Mouse (Mus musculus) lung, postnatal 0 days (tissue): ENCODE measurements around the gene Tmbim6. TPM values are rescaled to one million over a fixed set of nuclear protein-coding genes. Genes with fewer than 3 reads are reported as not detected.

ENCODE experiments used
- ATAC-seq: fragments of 200-750 bp; cut with Nextera tagmentation; 2 replicates; pipeline ENCODE4 v1.8.0; 2017; ENCODE audit warnings: moderate library complexity
- DNase-seq: peaks from one replicate; pipeline ENCODE4 v3.0.0-alpha.2; 2016; ENCODE audit warnings: low spot score
- H3K27ac ChIP-seq: fragments of 300-500 bp; sonication (generic); 2 replicates; pipeline ENCODE4 v1.5.1; 2014; ENCODE audit warnings: antibody characterized with exemption, mild to moderate bottlenecking, low read length, mixed read lengths
- H3K27me3 ChIP-seq: fragments of 300-500 bp; sonication (generic); replicated peaks from 2 replicates; pipeline ENCODE4 v1.6.1; 2014; ENCODE audit warnings: low read length, mixed read lengths; ENCODE audit not compliant: insufficient read depth
- H3K36me3 ChIP-seq: fragments of 300-500 bp; sonication (generic); 2 replicates; pipeline ENCODE4 v1.6.1; 2014; ENCODE audit warnings: low read length, mixed read lengths; ENCODE audit not compliant: insufficient read depth
- H3K4me1 ChIP-seq: fragments of 300-500 bp; sonication (generic); 2 replicates; pipeline ENCODE4 v1.6.1; 2014; ENCODE audit warnings: antibody characterized with exemption, low read depth, low read length, mixed read lengths; ENCODE audit not compliant: insufficient read depth
- H3K4me2 ChIP-seq: fragments of 300-500 bp; sonication (generic); replicated peaks from 2 replicates; pipeline ENCODE4 v1.6.1; 2014; ENCODE audit warnings: low read depth, mild to moderate bottlenecking, low read length, moderate library complexity, mixed read lengths
- H3K4me3 ChIP-seq: fragments of 300-500 bp; sonication (generic); 2 replicates; pipeline ENCODE4 v1.5.1; 2014; ENCODE audit warnings: low read depth, low read length
- H3K9ac ChIP-seq: fragments of 300-500 bp; sonication (generic); replicated peaks from 2 replicates; pipeline ENCODE4 v1.6.1; 2014; ENCODE audit warnings: low read depth, mild to moderate bottlenecking
- H3K9me3 ChIP-seq: fragments of 300-500 bp; sonication (generic); 2 replicates; pipeline ENCODE4 v1.6.1; 2016; ENCODE audit warnings: low read length, mixed read lengths
- CTCF ChIP-seq: IDR thresholded peaks from 2 replicates; pipeline ENCODE4 v1.5.1; 2016; ENCODE audit warnings: antibody characterized with exemption, mild to moderate bottlenecking
- EP300 ChIP-seq: IDR thresholded peaks from 2 replicates; pipeline ENCODE4 v1.6.1; 2016; ENCODE audit warnings: antibody characterized with exemption, mild to moderate bottlenecking, control low read depth
- WGBS: fragments of 180-500 bp; shearing (Covaris S2); extraction: QIAGEN DNeasy Blood & Tissue Kit; methylation state at CpG from one replicate; pipeline ENCODE4 v1.1.7; 2014; 5-methylcytosine and 5-hydroxymethylcytosine counted together
- polyA plus RNA-seq: library from polyadenylated mRNA; unstranded; fragments of >200 nt; fragmentation: Nextera tagmentation; extraction: Ambion mirVana; gene quantifications from 2 replicates; pipeline ENCODE4 v1.2.1, GENCODE M21; 2015

Gene Tmbim6
- polyA plus RNA-seq, 1 experiment from 2014 or later, result 693 TPM

- Histone ChIP-seq H3K36me3 (peaks cover 47% of the 10 kb centered on the region), H3K4me2 (no peak overlapping the region), H3K4me3 (no peak overlapping the region), H3K9me3 (no peaks in the 10 kb centered on the region), H3K4me1 (no peaks in the 10 kb centered on the region), H3K27me3 (no peaks in the 10 kb centered on the region), H3K9ac (no peak overlapping the region), H3K27ac (no peak overlapping the region)
- TF ChIP-seq CTCF (no peak), EP300 (no peak)
- ATAC-seq, result peak; percentile 54
- WGBS, result 71% methylated on average over 9 of the region's 9 CpGs
- peak; percentile 34 for DNase-seq
Observed at GRCm38 (mm10) chr15:99408845-99409244, 16.2 kb downstream of the Tmbim6 start.

- peaks cover 28% of the 10 kb centered on the region for H3K36me3 ChIP-seq
- DNase-seq, result peak; percentile 39
- H3K9me3 ChIP-seq, result no peaks in the 10 kb centered on the region
- H3K4me2 ChIP-seq, result no peak overlapping the region
- no peaks in the 10 kb centered on the region for H3K4me1 ChIP-seq
- H3K27me3 ChIP-seq, result no peaks in the 10 kb centered on the region
- no peak overlapping the region for H3K27ac ChIP-seq
- no peak overlapping the region for H3K9ac ChIP-seq
- ATAC-seq, result no peak
- TF ChIP-seq CTCF (peak; percentile 41), EP300 (no peak)
- H3K4me3 ChIP-seq, result no peak overlapping the region
- 61% methylated on average over 14 of the region's 14 CpGs for WGBS
Observed at GRCm38 (mm10) chr15:99411747-99412146, 19.1 kb downstream of the Tmbim6 start.

GRCm38 (mm10) chr15:99415793-99416192 lies 23.1 kb downstream of the Tmbim6 start:
- ATAC-seq (no peak), DNase-seq (peak; percentile 45)
- Histone ChIP-seq H3K27me3 (no peaks in the 10 kb centered on the region), H3K4me3 (no peak overlapping the region), H3K9ac (no peak overlapping the region), H3K36me3 (no peaks in the 10 kb centered on the region), H3K4me1 (peaks cover 2% of the 10 kb centered on the region), H3K9me3 (no peaks in the 10 kb centered on the region), H3K4me2 (no peak overlapping the region; the same call in 1 of the 2 replicates), H3K27ac (no peak overlapping the region)
- TF ChIP-seq CTCF (peak; percentile 74), EP300 (no peak)
- 22% methylated on average over 2 of the region's 2 CpGs for WGBS

- 12% methylated on average over 13 of the region's 13 CpGs for WGBS
- H3K4me3 ChIP-seq, result no peak overlapping the region
Observed at GRCm38 (mm10) chr15:99416348-99416882, 23.7 kb downstream of the Tmbim6 start.

GRCm38 (mm10) chr15:99416957-99417356 lies 24.3 kb downstream of the Tmbim6 start:
- no peak overlapping the region for H3K4me3 ChIP-seq
- H3K4me2 ChIP-seq, result peak overlapping the region; percentile 32; the same call in 1 of the 2 replicates
- H3K27me3 ChIP-seq, result no peaks in the 10 kb centered on the region
- TF ChIP-seq EP300 (no peak), CTCF (no peak)
- H3K27ac ChIP-seq, result no peak overlapping the region
- WGBS, result 26% methylated on average over 4 of the region's 4 CpGs
- DNase-seq (peak; percentile 38), ATAC-seq (no peak)
- no peaks in the 10 kb centered on the region for H3K36me3 ChIP-seq
- peaks cover 11% of the 10 kb centered on the region for H3K4me1 ChIP-seq
- no peaks in the 10 kb centered on the region for H3K9me3 ChIP-seq
- H3K9ac ChIP-seq, result no peak overlapping the region

More at GRCm38 (mm10) chr15:99416348-99416882, 23.7 kb downstream of the Tmbim6 start:
- no peak overlapping the region for H3K27ac ChIP-seq
- DNase-seq (peak; percentile 92), ATAC-seq (no peak)
- peaks cover 7% of the 10 kb centered on the region for H3K4me1 ChIP-seq
- TF ChIP-seq CTCF (peak; percentile 100), EP300 (peak; percentile 59; the same call in 1 of the 2 replicates)
- H3K9me3 ChIP-seq, result no peaks in the 10 kb centered on the region
- no peaks in the 10 kb centered on the region for H3K36me3 ChIP-seq
- peak overlapping the region; percentile 32; the same call in 1 of the 2 replicates for H3K4me2 ChIP-seq
- H3K9ac ChIP-seq, result no peak overlapping the region
- no peaks in the 10 kb centered on the region for H3K27me3 ChIP-seq

- Histone ChIP-seq H3K9me3 (no peaks in the 10 kb centered on the region), H3K36me3 (no peaks in the 10 kb centered on the region), H3K27ac (peak overlapping the region; percentile 54), H3K4me3 (no peak overlapping the region), H3K4me1 (peaks cover 11% of the 10 kb centered on the region), H3K4me2 (no peak overlapping the region), H3K27me3 (no peaks in the 10 kb centered on the region), H3K9ac (no peak overlapping the region)
- peak; percentile 61 for ATAC-seq
- DNase-seq, result peak; percentile 63
- 20% methylated on average over 17 of the region's 17 CpGs for WGBS
- TF ChIP-seq EP300 (peak; percentile 33), CTCF (no peak)
Observed at GRCm38 (mm10) chr15:99417692-99418271, 25.1 kb downstream of the Tmbim6 start.
